Mouse (Mus musculus): ENCODE measurements at regions not wholly inside any gene's neighbourhood (a gene's known extent, or its start where the extent isn't known, plus 50 kb on each side); places are given as distances from the start of the nearest gene placed in this dataset.

GRCm38 (mm10) chr15:96185429-96185828 lies 101.9 kb upstream of the Arid2 start:
- no peak for DNase-seq

- DNase-seq: no peak
Measured at GRCm38 (mm10) chr15:96185901-96186300, 101.4 kb upstream of the Arid2 start.

DNA sequence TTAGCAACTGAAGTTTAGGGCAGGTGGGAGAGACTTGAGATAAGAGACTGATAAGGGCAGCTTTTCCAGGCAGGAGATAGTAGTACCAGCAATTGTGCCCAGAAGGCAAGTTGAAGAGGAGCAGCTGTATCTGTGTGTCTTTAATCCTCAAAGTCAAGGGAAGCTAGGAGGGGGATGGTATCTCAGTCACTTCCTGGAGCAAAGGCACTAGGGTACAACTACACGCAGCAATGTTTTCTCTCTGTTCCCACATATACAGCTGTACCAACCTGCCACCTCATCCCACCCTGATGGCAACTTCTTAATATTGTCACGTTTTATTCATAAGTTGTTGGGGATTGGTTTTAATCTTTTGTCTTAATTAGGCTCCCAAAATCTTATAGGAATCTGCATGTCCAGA lies 97.8 kb upstream of the Arid2 start:
- no peak for DNase-seq

GRCm38 (mm10) chr15:96197413-96197812 lies 89.9 kb upstream of the Arid2 start:
- no peak for DNase-seq

- no peak for DNase-seq
Measured at GRCm38 (mm10) chr15:96197932-96198331, 89.4 kb upstream of the Arid2 start.

- no peak for DNase-seq
Measured at GRCm38 (mm10) chr15:96201273-96201672, 86.0 kb upstream of the Arid2 start.

DNA sequence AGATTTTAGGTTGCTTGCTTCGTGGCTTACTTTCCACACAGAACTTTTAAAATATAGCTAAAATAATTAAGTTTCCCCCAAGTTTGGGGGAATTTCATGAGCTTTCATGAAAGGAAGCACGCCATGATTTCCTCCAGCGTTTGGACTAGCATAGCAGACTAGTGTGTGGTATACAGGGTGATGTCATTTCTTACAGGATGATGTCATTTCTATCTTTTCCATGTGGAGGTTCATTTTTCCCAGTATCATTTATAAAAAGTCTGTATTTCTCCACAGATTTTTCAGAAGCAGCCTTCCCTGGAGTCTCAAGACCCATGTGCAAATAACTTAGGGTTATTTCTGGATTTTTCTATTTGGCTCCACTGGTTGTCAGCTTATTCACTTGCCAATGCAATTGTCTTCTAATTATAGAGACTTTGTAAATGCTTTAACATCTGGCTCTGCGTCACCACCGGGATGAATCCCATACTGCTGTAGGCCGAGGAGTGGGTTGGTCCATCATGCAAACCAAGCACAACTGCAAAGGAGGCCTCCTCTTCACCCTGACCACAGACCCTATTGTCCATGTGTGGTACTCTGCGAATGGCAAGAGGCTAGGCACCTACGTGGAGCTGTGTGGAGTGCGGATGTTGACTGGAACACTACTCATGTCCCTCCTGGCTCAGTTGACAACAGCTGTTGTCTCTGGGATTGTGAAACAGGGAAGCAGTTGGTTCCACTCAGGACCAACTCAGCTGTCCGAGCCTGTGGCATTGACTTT lies 85.4 kb upstream of the Arid2 start:
- DNase-seq: no peak

DNA sequence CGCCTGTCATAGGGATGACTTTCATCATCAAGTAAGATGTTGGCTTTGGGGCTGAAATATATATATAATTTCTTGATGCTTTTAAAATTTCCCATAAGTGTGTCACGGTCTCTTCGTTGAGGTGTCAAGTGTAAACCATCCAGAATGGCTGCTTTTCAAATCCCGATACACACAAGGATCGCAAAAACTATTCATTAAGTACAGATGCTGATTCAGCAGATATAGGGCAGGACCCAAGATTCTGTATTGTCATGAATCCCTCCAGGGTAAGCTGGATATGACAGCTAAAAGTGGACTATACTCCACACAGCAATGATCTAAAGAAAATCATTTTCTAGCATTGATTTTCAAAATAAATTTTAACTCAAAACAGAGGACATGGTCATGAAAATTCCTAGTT lies 83.1 kb upstream of the Arid2 start:
- no peak for DNase-seq

GRCm38 (mm10) chr15:96204623-96205022 lies 82.7 kb upstream of the Arid2 start:
- DNase-seq: no peak

DNA sequence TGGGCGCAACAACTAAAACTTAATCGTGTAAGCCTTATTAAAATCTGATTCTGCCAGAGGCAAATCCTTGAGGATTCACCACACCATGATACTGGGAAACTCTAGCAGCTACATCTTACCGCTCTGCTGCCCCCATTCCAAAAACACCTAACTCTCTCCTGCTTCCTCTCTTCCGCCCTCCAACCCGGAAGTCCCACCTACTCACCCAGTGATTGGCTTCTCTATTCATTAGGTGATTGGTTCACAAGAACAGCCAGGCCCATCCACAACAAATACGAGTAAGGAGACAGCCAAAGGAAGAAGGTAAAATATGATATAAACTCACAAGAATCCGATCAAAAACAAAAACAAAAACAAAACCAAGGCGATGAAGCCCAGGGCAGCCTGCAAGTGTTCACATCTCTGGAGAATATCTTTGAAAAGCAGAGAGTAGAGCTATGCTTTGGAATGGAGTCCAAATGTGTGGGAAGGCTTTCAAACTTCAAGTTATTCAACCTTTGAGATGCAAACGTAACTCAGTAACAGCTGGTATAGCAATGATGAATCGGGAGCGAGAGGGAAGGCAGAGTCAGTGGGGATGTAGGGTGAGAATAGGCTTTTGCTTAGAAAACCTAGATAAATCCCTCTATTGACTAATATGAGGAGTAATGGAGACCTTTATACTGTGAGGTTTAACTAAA lies 76.5 kb upstream of the Arid2 start:
- no peak for DNase-seq

- no peak for DNase-seq
Measured at GRCm38 (mm10) chr15:96213541-96214312, 73.6 kb upstream of the Arid2 start.

GRCm38 (mm10) chr15:96217896-96218295 lies 69.4 kb upstream of the Arid2 start:
- no peak for DNase-seq

- no peak for DNase-seq
Measured at GRCm38 (mm10) chr15:96219746-96220145, 67.6 kb upstream of the Arid2 start.

DNA sequence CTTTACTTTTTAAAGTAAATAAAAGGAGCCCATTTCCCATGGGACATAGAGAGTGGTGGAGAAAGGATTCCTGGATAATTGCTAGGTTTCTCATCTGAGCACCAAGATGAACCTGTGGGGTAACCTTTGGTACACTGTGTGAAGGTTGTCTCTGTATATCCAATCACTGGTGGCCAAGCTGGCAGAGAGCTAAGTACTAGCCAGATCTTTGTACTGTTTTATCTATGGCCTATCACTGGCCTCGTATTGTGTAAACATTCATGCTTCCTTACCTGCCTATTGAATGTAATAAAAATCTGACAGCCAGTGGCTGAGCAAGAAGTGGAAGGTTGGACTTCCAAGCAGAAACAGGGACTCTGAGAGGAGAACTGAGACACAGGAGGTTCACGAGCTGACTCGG lies 55.3 kb upstream of the Arid2 start:
- no peak for DNase-seq

DNA sequence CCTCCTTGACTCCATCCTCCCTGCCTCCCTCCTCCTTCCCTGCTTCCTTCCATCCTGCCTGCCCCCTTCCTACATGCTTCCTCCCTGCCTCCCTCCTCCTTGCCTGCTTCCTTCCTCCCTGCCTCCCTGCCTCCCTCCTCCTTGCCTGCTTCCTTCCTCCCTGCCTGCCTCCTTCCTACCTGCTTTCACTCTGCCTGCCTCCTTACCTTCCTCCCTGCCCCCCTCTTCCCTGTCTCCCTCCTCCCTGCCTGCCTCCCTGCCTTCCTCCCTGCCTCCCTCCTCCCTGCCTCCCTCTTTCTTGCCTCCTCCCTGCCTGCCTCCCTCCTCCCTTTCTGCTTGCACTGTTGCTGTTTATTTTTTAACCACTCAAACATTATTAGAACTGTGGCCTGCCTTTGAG lies 54.2 kb upstream of the Arid2 start:
- peak in 1 of 2 experiments; percentile 18 for DNase-seq

DNA sequence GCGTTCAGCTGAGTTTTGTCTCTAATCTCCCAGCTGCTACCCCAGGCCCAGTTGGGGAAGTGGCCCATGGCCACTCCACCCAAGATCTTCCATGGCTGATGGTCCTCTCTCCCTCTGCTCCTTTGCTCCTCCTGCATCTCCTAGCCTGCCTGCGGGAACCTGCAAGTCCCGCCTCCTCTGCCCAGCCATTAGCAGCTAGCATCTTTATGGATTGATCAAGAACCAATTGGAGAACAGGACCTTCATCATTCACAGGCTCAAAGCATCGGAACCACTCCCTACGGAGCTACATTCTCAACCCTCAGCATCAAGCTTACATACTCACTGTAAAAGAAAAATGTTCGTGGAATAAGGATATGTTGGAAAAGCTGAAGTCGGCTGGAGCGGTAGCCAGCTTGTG lies 52.5 kb upstream of the Arid2 start:
- DNase-seq: no peak
